Comparison of ENCODE assay signal across 9 mouse cellular contexts in genomic region chr11:4900437-4900836, GRCm38 (mm10). TPM values are rescaled to one million over a fixed set of nuclear protein-coding genes. Genes with fewer than 3 reads are reported as not detected.
A peak's percentile ranks its signal among the peaks of the same experiment; 100 is the strongest.
DNase-seq lines count a peak whose midpoint lies in the region; ATAC-seq and TF ChIP-seq lines count a peak whose summit lies in the region.
"Had no signal": no experiment of that assay in that cellular context is flagged by ENCODE, and none has a peak within 500 bp of the region (broad histone marks: within the 10 kb centered on the region; RNA-seq: fewer than 3 reads in every experiment).

No protein-coding gene starts in this region.

- H3K27me3 ChIP-seq in kidney, postnatal 0 days (ENCODE audit: insufficient read depth, low read length): no peaks in the 10 kb centered on the region
- no peaks in the 10 kb centered on the region for H3K27me3 ChIP-seq in kidney, embryonic 16.5 days (ENCODE audit: insufficient read depth, low read length)
- no peaks in the 10 kb centered on the region for H3K27me3 ChIP-seq in hindbrain, embryonic 10.5 days (ENCODE audit: insufficient read depth, poor library complexity, severe bottlenecking)
- H3K27me3 ChIP-seq: stomach, embryonic 15.5 days had no signal

- H3K9ac ChIP-seq in kidney, postnatal 0 days (ENCODE audit: low read depth, low read length): no peak overlapping the region
- H3K9ac ChIP-seq in kidney, embryonic 16.5 days (replicated peaks; ENCODE audit: low read length): no peak overlapping the region
- H3K9ac ChIP-seq in ES-E14 (ENCODE audit: insufficient read depth, low read depth, low read length, poor library complexity, severe bottlenecking): no peak overlapping the region
- H3K9ac ChIP-seq: stomach, embryonic 15.5 days had no signal

- DNase-seq in kidney, postnatal 0 days (ENCODE audit: low spot score): no peak
- DNase-seq in B cell, adult 2 months: peak; percentile 54 to 55
- peak; percentile 80 for DNase-seq in ES-E14 (ENCODE audit: low read depth, low spot score)
- no peak for DNase-seq in urinary bladder, adult 18-20 months (ENCODE audit: low spot score in 2 of 2)
- no peak for DNase-seq in hindbrain, embryonic 10.5 days (ENCODE audit: low spot score)
- DNase-seq: heart, adult 11 months had no signal

- peak; percentile 61 for TF ChIP-seq CTCF in kidney, postnatal 0 days (IDR thresholded peaks at IDR 0.05; ENCODE audit: low read depth)
- peak; percentile 54; the same call in 1 of the 2 replicates for TF ChIP-seq CTCF in embryonic fibroblast, embryonic 13.5 days (IDR thresholded peaks at IDR 0.05; ENCODE audit: borderline replicate concordance, insufficient read depth, low read length)

- no peak overlapping the region for H3K4me3 ChIP-seq in kidney, postnatal 0 days (replicated peaks; ENCODE audit: low read depth, low read length)
- H3K4me3 ChIP-seq in kidney, embryonic 16.5 days (ENCODE audit: low read length): no peak overlapping the region
- H3K4me3 ChIP-seq in ES-E14 (ENCODE audit: insufficient read depth in 1 of 2, low read depth in 1 of 2, low read length in 2 of 2, poor library complexity in 1 of 2, severe bottlenecking in 1 of 2): no peak overlapping the region
- no peak overlapping the region for H3K4me3 ChIP-seq in embryonic fibroblast, embryonic 13.5 days (ENCODE audit: insufficient read depth, low read length)
- H3K4me3 ChIP-seq in hindbrain, embryonic 10.5 days: no peak overlapping the region
- H3K4me3 ChIP-seq: stomach, embryonic 15.5 days had no signal

- H3K27ac ChIP-seq in kidney, postnatal 0 days: no peak overlapping the region
- no peak overlapping the region for H3K27ac ChIP-seq in kidney, embryonic 16.5 days (ENCODE audit: low read length)
- no peak overlapping the region for H3K27ac ChIP-seq in ES-E14 (ENCODE audit: insufficient read depth, low read depth, low read length, poor library complexity, severe bottlenecking)
- H3K27ac ChIP-seq in embryonic fibroblast, embryonic 13.5 days (ENCODE audit: insufficient read depth, low read length): no peak overlapping the region
- no peak overlapping the region for H3K27ac ChIP-seq in hindbrain, embryonic 10.5 days
- H3K27ac ChIP-seq: stomach, embryonic 15.5 days had no signal

- H3K4me2 ChIP-seq in kidney, postnatal 0 days (ENCODE audit: low read length): no peak overlapping the region
- no peak overlapping the region for H3K4me2 ChIP-seq in kidney, embryonic 16.5 days (replicated peaks; ENCODE audit: low read depth, low read length)
- H3K4me2 ChIP-seq: stomach, embryonic 15.5 days had no signal

- peaks cover 5% of the 10 kb centered on the region for H3K4me1 ChIP-seq in kidney, postnatal 0 days (replicated peaks; ENCODE audit: insufficient read depth, low read length)
- peaks cover 6% of the 10 kb centered on the region; the same call in 1 of the 2 replicates for H3K4me1 ChIP-seq in kidney, embryonic 16.5 days (ENCODE audit: insufficient read depth, low read length)
- H3K4me1 ChIP-seq in ES-E14 (ENCODE audit: control insufficient read depth in 2 of 2, insufficient read depth in 2 of 2, low read length in 2 of 2, poor library complexity in 1 of 2): peaks cover 0 to 5% of the 10 kb centered on the region in 2 experiments; a peak in 1 of 4 replicates
- peaks cover 3% of the 10 kb centered on the region; the same call in 1 of the 2 replicates for H3K4me1 ChIP-seq in embryonic fibroblast, embryonic 13.5 days (ENCODE audit: control insufficient read depth, insufficient read depth, low read length)
- peaks cover 8% of the 10 kb centered on the region for H3K4me1 ChIP-seq in hindbrain, embryonic 10.5 days (replicated peaks)

- H3K9me3 ChIP-seq in kidney, postnatal 0 days (replicated peaks; ENCODE audit: low read length): no peaks in the 10 kb centered on the region
- no peaks in the 10 kb centered on the region for H3K9me3 ChIP-seq in kidney, embryonic 16.5 days (ENCODE audit: low read length)
- no peaks in the 10 kb centered on the region; the same call in 1 of the 2 replicates for H3K9me3 ChIP-seq in ES-E14 (ENCODE audit: control insufficient read depth, insufficient read depth, low read depth, low read length)
- H3K9me3 ChIP-seq in hindbrain, embryonic 10.5 days: no peaks in the 10 kb centered on the region
- H3K9me3 ChIP-seq: stomach, embryonic 15.5 days had no signal

- WGBS in kidney, postnatal 0 days: 73% methylated on average over 5 of the region's 5 CpGs
- 71% methylated on average over 5 of the region's 5 CpGs for WGBS in kidney, embryonic 16.5 days
- WGBS in hindbrain, embryonic 10.5 days: 73% methylated on average over 5 of the region's 5 CpGs

- in situ Hi-C loops in ES-E14 (cut with MboI; ENCODE audit: low sequenced_read_pairs in 2 of 2, unreplicated experiment in 2 of 2): no loop called here

- TF ChIP-seq POLR2A in embryonic fibroblast, embryonic 13.5 days (IDR thresholded peaks at IDR 0.05; ENCODE audit: low read depth, low read length): no peak

- H3K36me3 ChIP-seq in kidney, postnatal 0 days (ENCODE audit: insufficient read depth, low read length): peaks cover 20% of the 10 kb centered on the region
- H3K36me3 ChIP-seq in kidney, embryonic 16.5 days (ENCODE audit: insufficient read depth, low read length): peaks cover 29% of the 10 kb centered on the region
- H3K36me3 ChIP-seq in ES-E14 (ENCODE audit: control insufficient read depth, insufficient read depth, low read length, poor library complexity, severe bottlenecking): peaks cover 19% of the 10 kb centered on the region
- peaks cover 79% of the 10 kb centered on the region for H3K36me3 ChIP-seq in hindbrain, embryonic 10.5 days

- no peak for ATAC-seq in kidney, postnatal 0 days (replicated peaks; ENCODE audit: low FRiP score, low read depth)
- ATAC-seq in kidney, embryonic 16.5 days (ENCODE audit: low FRiP score, low TSS enrichment): no peak

TF ChIP-seq in ES-E14, 5 proteins besides CTCF, POLR2A, EP300 and RAD21:
- no peak for TF ChIP-seq CHD2 (IDR thresholded peaks at IDR 0.05; ENCODE audit: low read depth, low read length)
- no peak for TF ChIP-seq ZC3H11A (IDR thresholded peaks at IDR 0.05; ENCODE audit: borderline replicate concordance, low read depth, low read length)
- no peak for TF ChIP-seq ZNF384 (IDR thresholded peaks at IDR 0.05; ENCODE audit: low read depth, low read length)
- no peak for TF ChIP-seq HCFC1 (IDR thresholded peaks at IDR 0.05; ENCODE audit: borderline replicate concordance, insufficient read depth, low read length)
- no peak for TF ChIP-seq MAFK (IDR thresholded peaks at IDR 0.05; ENCODE audit: insufficient read depth, low read depth, low read length)

RNA-seq across cellular contexts. Expression of gene Thoc5, which starts 5.3 kb away (rescaled TPM):
- 27.3 and 29.8 TPM in 2 replicates for polyA plus RNA-seq in kidney, postnatal 0 days (2015; fragmentation: Nextera tagmentation; extraction: Ambion mirVana)
- polyA plus RNA-seq in kidney, embryonic 16.5 days (2015; fragmentation: Nextera tagmentation; extraction: Ambion mirVana): 39.0 and 39.5 TPM in 2 replicates
- total RNA-seq in ES-E14 (2012; rRNA removed): 46.4 and 47.5 TPM in 2 replicates
- polyA plus RNA-seq in embryonic fibroblast, embryonic 13.5 days (2011; ENCODE audit: insufficient read length, low read depth, missing spikeins): 33.1 and 34.9 TPM in 2 replicates
- 53.3 and 59.4 TPM in 2 replicates for polyA plus RNA-seq in hindbrain, embryonic 10.5 days (2016; fragmentation: Nextera tagmentation; extraction: Ambion mirVana)

RNA-seq across cellular contexts. Expression of gene Nipsnap1, which starts 26.7 kb away (rescaled TPM):
- 82.0 and 90.8 TPM in 2 replicates for polyA plus RNA-seq in kidney, postnatal 0 days (2015; fragmentation: Nextera tagmentation; extraction: Ambion mirVana)
- polyA plus RNA-seq in kidney, embryonic 16.5 days (2015; fragmentation: Nextera tagmentation; extraction: Ambion mirVana): 92.2 and 92.6 TPM in 2 replicates
- 57.7 and 93.2 TPM in 2 replicates for total RNA-seq in ES-E14 (2012; rRNA removed)
- polyA plus RNA-seq in embryonic fibroblast, embryonic 13.5 days (2011; ENCODE audit: insufficient read length, low read depth, missing spikeins): 16.4 and 20.8 TPM in 2 replicates
- 77.9 and 89.0 TPM in 2 replicates for polyA plus RNA-seq in hindbrain, embryonic 10.5 days (2016; fragmentation: Nextera tagmentation; extraction: Ambion mirVana)

RNA-seq across cellular contexts. Expression of gene Nefh, which starts 47.4 kb away (rescaled TPM):
- polyA plus RNA-seq in kidney, postnatal 0 days (2015; fragmentation: Nextera tagmentation; extraction: Ambion mirVana): 0.08 and 0.11 TPM in 2 replicates
- 0.19 TPM in 2 replicates for polyA plus RNA-seq in kidney, embryonic 16.5 days (2015; fragmentation: Nextera tagmentation; extraction: Ambion mirVana)
- 13.9 and 17.7 TPM in 2 replicates for total RNA-seq in ES-E14 (2012; rRNA removed)
- not detected in 2 replicates for polyA plus RNA-seq in embryonic fibroblast, embryonic 13.5 days (2011; ENCODE audit: insufficient read length, low read depth, missing spikeins)
- 0.29 and 0.44 TPM in 2 replicates for polyA plus RNA-seq in hindbrain, embryonic 10.5 days (2016; fragmentation: Nextera tagmentation; extraction: Ambion mirVana)

RNA-seq across cellular contexts. Expression of gene Nf2, which starts 51.1 kb away (rescaled TPM):
- polyA plus RNA-seq in kidney, postnatal 0 days (2015; fragmentation: Nextera tagmentation; extraction: Ambion mirVana): 33.3 and 35.6 TPM in 2 replicates
- polyA plus RNA-seq in kidney, embryonic 16.5 days (2015; fragmentation: Nextera tagmentation; extraction: Ambion mirVana): 53.0 and 53.8 TPM in 2 replicates
- 53.8 and 65.6 TPM in 2 replicates for total RNA-seq in ES-E14 (2012; rRNA removed)
- polyA plus RNA-seq in embryonic fibroblast, embryonic 13.5 days (2011; ENCODE audit: insufficient read length, low read depth, missing spikeins): 45.3 and 52.9 TPM in 2 replicates
- polyA plus RNA-seq in hindbrain, embryonic 10.5 days (2016; fragmentation: Nextera tagmentation; extraction: Ambion mirVana): 58.6 and 61.1 TPM in 2 replicates

Comparison
In these comparisons a context has a peak if more than half of its experiments do, and no peak if none do; other contexts are left out.
1. DNase-seq: peak in B cell, adult 2 months (2 of 2) and ES-E14 (single experiment); none in kidney, postnatal 0 days (single experiment), urinary bladder, adult 18-20 months (0 of 2) and hindbrain, embryonic 10.5 days (single experiment).